Mouse (Mus musculus) right cerebral cortex, postnatal 4 days (tissue): ENCODE data around the gene Pla2r1.

ENCODE experiments used
- DNase-seq: peaks from one replicate; pipeline ENCODE4 v3.0.0-alpha.2; 2022

The Pla2r1 gene

GRCm38 (mm10) chr2:60500583-60501116 lies 52.5 kb downstream of the Pla2r1 start:
- DNase-seq, result no peak

- no peak for DNase-seq
These were observed 73.2 kb downstream of the Pla2r1 start for GRCm38 (mm10) chr2:60479906-60480305.

GRCm38 (mm10) chr2:60478778-60479177 lies 74.3 kb downstream of the Pla2r1 start:
- DNase-seq, result no peak

GRCm38 (mm10) chr2:60468901-60469770 lies 84.0 kb downstream of the Pla2r1 start:
- no peak for DNase-seq

- DNase-seq, result no peak
These were observed 100.7 kb downstream of the Pla2r1 start for GRCm38 (mm10) chr2:60452376-60452775.

GRCm38 (mm10) chr2:60451119-60451773 lies 101.9 kb downstream of the Pla2r1 start:
- DNase-seq, result no peak

GRCm38 (mm10) chr2:60449732-60450131 lies 103.4 kb downstream of the Pla2r1 start:
- peak; percentile 6 for DNase-seq

- peak; percentile 30 for DNase-seq
These were observed 108.2 kb downstream of the Pla2r1 start for GRCm38 (mm10) chr2:60444711-60445509.

- no peak for DNase-seq
These were observed 109.8 kb downstream of the Pla2r1 start for GRCm38 (mm10) chr2:60443279-60443678.

GRCm38 (mm10) chr2:60441875-60442274 lies 111.2 kb downstream of the Pla2r1 start:
- peak; percentile 6 for DNase-seq

GRCm38 (mm10) chr2:60436802-60437201 lies 116.3 kb downstream of the Pla2r1 start:
- no peak for DNase-seq

- DNase-seq, result no peak
These were observed 122.6 kb downstream of the Pla2r1 start for GRCm38 (mm10) chr2:60430315-60431021.

- DNase-seq, result peak; percentile 69
These were observed 135.0 kb downstream of the Pla2r1 start for GRCm38 (mm10) chr2:60418075-60418474.

GRCm38 (mm10) chr2:60414334-60414733 lies 138.8 kb downstream of the Pla2r1 start:
- DNase-seq, result no peak

- DNase-seq, result no peak
These were observed 140.0 kb downstream of the Pla2r1 start for GRCm38 (mm10) chr2:60413006-60413650.

GRCm38 (mm10) chr2:60411181-60411580 lies 141.9 kb downstream of the Pla2r1 start:
- no peak for DNase-seq

- DNase-seq, result no peak
These were observed 142.9 kb downstream of the Pla2r1 start for GRCm38 (mm10) chr2:60409989-60410763.

GRCm38 (mm10) chr2:60409194-60409593 lies 143.9 kb downstream of the Pla2r1 start:
- DNase-seq, result no peak

- DNase-seq, result no peak
These were observed 145.7 kb downstream of the Pla2r1 start for GRCm38 (mm10) chr2:60407387-60407786.

- no peak for DNase-seq
These were observed 147.7 kb downstream of the Pla2r1 start for GRCm38 (mm10) chr2:60405431-60405830.

- DNase-seq, result no peak
These were observed 148.3 kb downstream of the Pla2r1 start for GRCm38 (mm10) chr2:60404763-60405162.
